Mouse (Mus musculus) E14TG2a.4 (cell line): ENCODE measurements at regions not wholly inside any gene's neighbourhood (a gene's known extent, or its start where the extent isn't known, plus 50 kb on each side); places are given as distances from the start of the nearest gene placed in this dataset.
"Not testable (repeated sequence)": the region's sequence is repeated elsewhere in the genome, so short reads cannot be mapped to it uniquely, and the experiment has no call there.

Experiments used
- H3K27me3 ChIP-seq: 2 replicates; pipeline ENCODE4 v1.6.1; 2014; ENCODE audit warnings: low read length, control low read depth; ENCODE audit not compliant: insufficient read depth
- H3K36me3 ChIP-seq: 2 replicates; pipeline ENCODE4 v1.6.1; 2014; ENCODE audit warnings: low read length, control low read depth; ENCODE audit not compliant: insufficient read depth
- H3K4me1 ChIP-seq: replicated peaks from 2 replicates; pipeline ENCODE4 v1.6.1; 2014; ENCODE audit warnings: low read depth, low read length, control low read depth
- H3K4me3 ChIP-seq: replicated peaks from 2 replicates; pipeline ENCODE4 v1.5.1; 2014; ENCODE audit warnings: mild to moderate bottlenecking, low read length
- H3K9me3 ChIP-seq: 2 replicates; pipeline ENCODE4 v1.6.1; 2014; ENCODE audit warnings: low read length, control low read depth
- NANOG ChIP-seq: IDR thresholded peaks from 2 replicates; pipeline ENCODE4 v1.6.1; 2014; ENCODE audit warnings: borderline replicate concordance, low read length, mixed read lengths

GRCm38 (mm10) chr1:49885271-49885670, 1015.2 kb upstream of the Tmeff2 start:
- H3K4me3 ChIP-seq, H3K36me3 ChIP-seq, H3K4me1 ChIP-seq, H3K27me3 ChIP-seq: not testable (repeated sequence)
- peak; percentile 13; the same call in 1 of the 2 replicates for TF ChIP-seq NANOG
- peaks cover 49% of the 10 kb centered on the region for H3K9me3 ChIP-seq
